Mouse (Mus musculus) CH12.LX (cell line): ENCODE measurements around the gene Gm20431. TPM values are rescaled to one million over a fixed set of nuclear protein-coding genes. Genes with fewer than 3 reads are reported as not detected.
A peak's percentile ranks its signal among the peaks of the same experiment; 100 is the strongest.

Source experiments
- DNase-seq: peaks from one replicate; pipeline ENCODE4 v3.0.0-alpha.2; 2013; ENCODE audit errors: extremely low read depth
- H3K27ac ChIP-seq: 2 replicates; pipeline ENCODE4 v1.5.1; 2012; ENCODE audit warnings: low read depth, mild to moderate bottlenecking, control low read depth, moderate library complexity; ENCODE audit not compliant: insufficient read depth
- H3K27me3 ChIP-seq: replicated peaks from 2 replicates; pipeline ENCODE3; 2012; ENCODE audit warnings: inconsistent platforms
- H3K36me3 ChIP-seq, 2 experiments: replicated peaks in 1 of 2; 2 replicates each; pipeline versions ENCODE3 to v1.6.1; 2012; ENCODE audit warnings: inconsistent platforms in 1 of 2, low read length in 1 of 2, mild to moderate bottlenecking in 1 of 2, mixed read lengths in 1 of 2, moderate library complexity in 1 of 2; ENCODE audit not compliant: control insufficient read depth in 1 of 2, insufficient read depth in 1 of 2
- H3K4me1 ChIP-seq, 2 experiments: 2 replicates each; pipeline ENCODE4 v1.6.1; 2012; ENCODE audit warnings: inconsistent platforms in 1 of 2, moderate library complexity in 1 of 2; ENCODE audit not compliant: insufficient read depth in 2 of 2, control insufficient read depth in 1 of 2
- H3K4me2 ChIP-seq: 2 replicates; pipeline ENCODE4 v1.6.1; 2012; ENCODE audit warnings: low read depth, mild to moderate bottlenecking, control low read depth; ENCODE audit not compliant: poor library complexity, insufficient read depth, severe bottlenecking
- H3K4me3 ChIP-seq, 3 experiments: fragments of 150-350 bp in 1 of 3; sonication (generic) in 1 of 3; replicated peaks in 1 of 3; 2 replicates each; pipeline versions ENCODE3 to v1.5.1; 2011 to 2012; ENCODE audit warnings: low read depth in 2 of 3, low read length in 2 of 3, mild to moderate bottlenecking in 2 of 3, moderate library complexity in 2 of 3, control low read depth in 1 of 3, improper control_type of control experiment in 1 of 3, inconsistent platforms in 1 of 3, mixed read lengths in 1 of 3; ENCODE audit not compliant: poor library complexity in 1 of 3
- H3K79me2 ChIP-seq: replicated peaks from 2 replicates; pipeline ENCODE4 v1.6.1; 2012; ENCODE audit warnings: mild to moderate bottlenecking, moderate library complexity; ENCODE audit not compliant: control insufficient read depth, poor library complexity, insufficient read depth, severe bottlenecking; ENCODE audit errors: extremely low read depth
- H3K9ac ChIP-seq: 2 replicates; pipeline ENCODE4 v1.6.1; 2012; ENCODE audit warnings: low read depth, mild to moderate bottlenecking, control low read depth, moderate library complexity; ENCODE audit not compliant: insufficient read depth
- H3K9me3 ChIP-seq: replicated peaks from 2 replicates; pipeline ENCODE3; 2012; ENCODE audit warnings: low read length, inconsistent platforms, mixed read lengths
- CTCF ChIP-seq, 2 experiments: IDR thresholded peaks in 1 of 2; conservative IDR thresholded peaks in 1 of 2; 2 replicates each; pipeline ENCODE4 v1.5.1; 2011 to 2012; ENCODE audit warnings: low read depth in 2 of 2, low read length in 2 of 2, improper control_type of control experiment in 1 of 2, inconsistent platforms in 1 of 2, mild to moderate bottlenecking in 1 of 2, moderate library complexity in 1 of 2
- ELF1 ChIP-seq: IDR thresholded peaks from 2 replicates; pipeline ENCODE4 v1.6.1; 2014; ENCODE audit warnings: low read depth, mild to moderate bottlenecking, inconsistent platforms, low read length, improper control_type of control experiment
- GABPA ChIP-seq: IDR thresholded peaks from 2 replicates; pipeline ENCODE4 v1.6.1; 2012; ENCODE audit warnings: low read depth, low read length, improper control_type of control experiment, inconsistent platforms; ENCODE audit not compliant: insufficient replicate concordance
- IRF4 ChIP-seq: IDR thresholded peaks from 2 replicates; pipeline ENCODE4 v1.6.1; 2014; ENCODE audit warnings: low read depth, mild to moderate bottlenecking, inconsistent platforms, low read length, improper control_type of control experiment
- JUN ChIP-seq: IDR thresholded peaks from 2 replicates; pipeline ENCODE4 v1.6.1; 2011; ENCODE audit warnings: low read depth, mild to moderate bottlenecking, low read length, improper control_type of control experiment, moderate library complexity; ENCODE audit not compliant: insufficient read depth
- KAT2A ChIP-seq: IDR thresholded peaks from 2 replicates; pipeline ENCODE4 v1.6.1; 2012; ENCODE audit warnings: low read length, improper control_type of control experiment, inconsistent platforms; ENCODE audit not compliant: insufficient replicate concordance
- MAZ ChIP-seq: IDR thresholded peaks from 2 replicates; pipeline ENCODE4 v1.6.1; 2012; ENCODE audit warnings: low read depth, mild to moderate bottlenecking, inconsistent platforms, low read length, improper control_type of control experiment, moderate library complexity
- MEF2A ChIP-seq: IDR thresholded peaks from 2 replicates; pipeline ENCODE4 v1.6.1; 2014; ENCODE audit warnings: low read depth, mild to moderate bottlenecking, inconsistent platforms, low read length, improper control_type of control experiment, borderline replicate concordance
- MXI1 ChIP-seq: IDR thresholded peaks from 2 replicates; pipeline ENCODE4 v1.6.1; 2011; ENCODE audit warnings: mild to moderate bottlenecking, low read depth, low read length, improper control_type of control experiment
- NELFE ChIP-seq: IDR thresholded peaks from 2 replicates; pipeline ENCODE4 v1.6.1; 2011; ENCODE audit warnings: low read depth, low read length, improper control_type of control experiment
- PAX5 ChIP-seq: IDR thresholded peaks from 2 replicates; pipeline ENCODE4 v1.6.1; 2012; ENCODE audit warnings: low read length, inconsistent platforms, mixed read lengths
- RAD21 ChIP-seq: IDR thresholded peaks from 2 replicates; pipeline ENCODE4 v1.6.1; 2011; ENCODE audit warnings: low read depth, mild to moderate bottlenecking, low read length, improper control_type of control experiment, moderate library complexity
- SMC3 ChIP-seq: IDR thresholded peaks from 2 replicates; pipeline ENCODE4 v1.6.1; 2011; ENCODE audit warnings: low read depth, low read length, improper control_type of control experiment
- TBP ChIP-seq: conservative IDR thresholded peaks from 2 replicates; pipeline ENCODE4 v1.6.1; 2011; ENCODE audit warnings: low read depth, low read length, improper control_type of control experiment
- TCF12 ChIP-seq: IDR thresholded peaks from 2 replicates; pipeline ENCODE4 v1.6.1; 2014; ENCODE audit warnings: low read depth, mild to moderate bottlenecking, inconsistent platforms, low read length, improper control_type of control experiment
- USF1 ChIP-seq: IDR thresholded peaks from 2 replicates; pipeline ENCODE4 v1.6.1; 2014; ENCODE audit warnings: low read depth, mild to moderate bottlenecking, inconsistent platforms, low read length, improper control_type of control experiment
- USF2 ChIP-seq: conservative IDR thresholded peaks from 2 replicates; pipeline ENCODE4 v1.6.1; 2011; ENCODE audit warnings: low read depth, low read length, improper control_type of control experiment
- ZMIZ1 ChIP-seq: IDR thresholded peaks from 2 replicates; pipeline ENCODE4 v1.6.1; 2012; ENCODE audit warnings: low read depth, mild to moderate bottlenecking, inconsistent platforms, low read length, improper control_type of control experiment
- dilution Hi-C: fragments of 300-500 bp; cut with MboI; formaldehyde crosslinking; loops from 2 replicates; pipeline ENCODE4 v1.14.3; 2020; ENCODE audit warnings: low sequenced_read_pairs; ENCODE audit not compliant: extremely low pct_unique_long_range_greater_than_20kb, extremely low pct_ligation_motif_present
- in situ Hi-C: fragments of 300-500 bp; cut with MboI; formaldehyde crosslinking; loops from 3 replicates; pipeline ENCODE4 v1.14.3; 2019; ENCODE audit warnings: low sequenced_read_pairs, low pct_ligation_motif_present, low pct_unique_long_range_greater_than_20kb, mixed read lengths
- polyA plus RNA-seq: library from polyadenylated mRNA; unstranded; fragments of >175 nt; gene quantifications from 2 replicates; pipeline ENCODE4 v1.2.1, GENCODE M21; 2012; ENCODE audit warnings: low read depth; ENCODE audit not compliant: insufficient read length
- total RNA-seq, 2 experiments: library from RNA; depleted of rRNA; stranded (reverse); fragments of 300-350 nt in 1 of 2; fragments of >200 nt in 1 of 2; gene quantifications; 2 replicates each; pipeline ENCODE4 v1.2.3; 2012 to 2014

The Gm20431 gene
- total and polyA plus RNA-seq, 3 experiments, result 2.4 to 15.0 TPM; not detected in 1

DNA sequence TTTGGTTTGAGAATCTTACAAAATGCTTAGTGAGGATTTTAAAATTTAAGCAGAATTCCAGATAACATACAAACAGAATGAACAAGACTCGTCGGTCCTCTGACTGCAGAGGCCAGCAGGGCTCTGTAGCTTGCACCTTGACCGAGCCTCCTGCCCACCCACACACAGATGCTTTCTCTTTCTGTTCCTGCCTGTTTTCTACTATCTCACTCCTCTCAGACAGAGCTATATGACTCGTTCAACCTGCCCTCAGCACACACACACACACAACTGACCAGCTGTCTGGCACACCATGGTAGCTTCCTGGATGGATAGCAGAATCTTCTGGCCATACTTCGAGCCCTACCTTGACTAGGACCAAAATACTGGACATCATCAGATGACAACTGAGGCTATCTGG is 38.3 kb downstream of the Gm20431 start:
- TF ChIP-seq USF2 (no peak), SMC3 (no peak), KAT2A (no peak), ZMIZ1 (no peak), PAX5 (no peak), TCF12 (no peak)
- TF ChIP-seq, all 38 proteins: peak for 0
- peak overlapping the region; percentile 27; the same call in 1 of the 2 replicates for H3K4me2 ChIP-seq

DNA sequence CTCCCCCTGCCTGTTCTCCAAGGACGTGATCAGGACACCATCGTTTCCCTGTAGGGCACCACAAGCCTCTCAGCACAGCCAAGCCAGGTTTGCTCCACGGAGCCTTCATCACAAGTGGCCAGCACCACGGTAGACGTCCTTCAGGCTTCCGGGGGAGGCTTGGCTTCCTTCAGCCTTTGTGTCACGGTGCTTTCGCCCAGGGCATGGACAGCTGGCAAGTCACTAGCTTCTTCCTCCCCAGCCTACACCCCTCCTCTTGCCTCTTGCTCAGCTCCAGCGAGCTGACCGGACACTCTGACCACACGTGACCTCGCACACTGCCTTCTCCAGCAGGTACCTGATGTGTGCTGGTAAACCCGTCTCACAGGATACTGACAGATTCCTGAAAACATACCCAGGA is 38.9 kb downstream of the Gm20431 start:
- H3K36me3 ChIP-seq, result peaks cover 42 to 77% of the 10 kb centered on the region in 2 experiments
- in situ Hi-C loops, result no loop called here
- no peak overlapping the region for H3K4me2 ChIP-seq
- dilution Hi-C loops, result no loop called here
- H3K4me3 ChIP-seq, result peak overlapping the region in 1 of 3 experiments; percentile 15
- no peaks in the 10 kb centered on the region for H3K9me3 ChIP-seq
- peak overlapping the region; percentile 2; the same call in 1 of the 2 replicates for H3K27ac ChIP-seq
- TF ChIP-seq MAZ, result no peak
- no peak for TF ChIP-seq NELFE
- no peak for TF ChIP-seq KAT2A
- TF ChIP-seq RAD21, result no peak
- TF ChIP-seq ELF1, result no peak
- no peak for TF ChIP-seq CTCF (conservative IDR thresholded peaks at IDR 0.05 in 1 of 2, IDR thresholded peaks at IDR 0.05 in 1 of 2; ENCODE audit: low read depth in 2 of 2, low read length in 2 of 2)
- no peak for TF ChIP-seq IRF4
- TF ChIP-seq MEF2A, result no peak
- TF ChIP-seq USF2, result no peak
- no peak for TF ChIP-seq TBP
- TF ChIP-seq PAX5, result no peak
- no peak for TF ChIP-seq JUN
- TF ChIP-seq USF1, result no peak
- no peak for TF ChIP-seq TCF12
- no peak for TF ChIP-seq MXI1
- no peak for TF ChIP-seq SMC3
- no peak for TF ChIP-seq GABPA
- H3K4me1 ChIP-seq, result peaks cover 46 to 73% of the 10 kb centered on the region in 2 experiments
- H3K9ac ChIP-seq, result no peak overlapping the region
- peaks cover 92% of the 10 kb centered on the region for H3K79me2 ChIP-seq
- DNase-seq, result no peak
- no peaks in the 10 kb centered on the region for H3K27me3 ChIP-seq

More for the DNA sequence above, 38.3 kb downstream of the Gm20431 start:
- H3K79me2 ChIP-seq, result peaks cover 95% of the 10 kb centered on the region
- peaks cover 46 to 77% of the 10 kb centered on the region in 2 experiments for H3K4me1 ChIP-seq
- H3K27me3 ChIP-seq, result no peaks in the 10 kb centered on the region
- dilution Hi-C loops (no loop called here), in situ Hi-C loops (no loop called here)
- no peak overlapping the region for H3K9ac ChIP-seq
- no peaks in the 10 kb centered on the region for H3K9me3 ChIP-seq
- H3K27ac ChIP-seq, result peak overlapping the region; percentile 67
- no peak for DNase-seq
- H3K36me3 ChIP-seq, result peaks cover 38 to 77% of the 10 kb centered on the region in 2 experiments
- no peak overlapping the region for H3K4me3 ChIP-seq
